ENCODE assay signal across 8 mouse cellular contexts in the genomic region with DNA sequence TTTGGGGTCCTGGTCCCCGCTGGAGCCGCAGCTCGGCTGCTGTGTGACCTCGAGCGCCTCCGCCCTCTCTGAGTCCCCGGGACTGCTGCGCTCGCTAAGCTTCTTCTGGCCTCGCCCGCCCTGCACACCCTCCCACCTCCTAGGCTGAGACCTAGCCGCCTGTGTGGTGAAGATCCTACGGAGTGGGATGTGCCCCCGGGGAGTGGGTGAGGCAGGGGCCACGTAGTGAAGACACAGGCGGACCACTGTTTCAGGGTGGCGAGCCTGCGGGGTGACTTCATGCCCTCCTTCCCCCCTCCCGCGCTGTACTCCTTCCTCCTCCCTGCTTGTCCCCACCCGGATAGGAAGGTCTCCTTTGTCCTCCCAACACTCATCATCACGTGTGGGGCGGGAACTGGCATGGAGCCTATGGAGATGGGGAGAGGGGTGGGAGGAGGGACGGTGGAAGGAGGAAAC. TPM values are rescaled to one million over a fixed set of nuclear protein-coding genes. Genes with fewer than 3 reads are reported as not detected.
A peak's percentile ranks its signal among the peaks of the same experiment; 100 is the strongest.
DNase-seq lines count a peak whose midpoint lies in the region; ATAC-seq and TF ChIP-seq lines count a peak whose summit lies in the region.

No protein-coding gene starts in this region.

- under 1% methylated on average over 24 of the region's 24 CpGs for WGBS in heart, embryonic 10.5 days
- WGBS in kidney, embryonic 14.5 days: under 1% methylated on average over 24 of the region's 24 CpGs
- WGBS in liver, postnatal 0 days (ENCODE audit: insufficient replicate concordance): 2% methylated on average over 20 of the region's 24 CpGs
- WGBS in neural tube, embryonic 12.5 days: 2% methylated on average over 24 of the region's 24 CpGs

- no peaks in the 10 kb centered on the region for H3K27me3 ChIP-seq in heart, embryonic 10.5 days (ENCODE audit: insufficient read depth, poor library complexity, severe bottlenecking)
- H3K27me3 ChIP-seq in kidney, embryonic 14.5 days (ENCODE audit: control insufficient read depth, insufficient read depth, low read length): no peaks in the 10 kb centered on the region
- H3K27me3 ChIP-seq in liver, postnatal 0 days (ENCODE audit: insufficient read depth, low read length): no peaks in the 10 kb centered on the region
- H3K27me3 ChIP-seq in neural tube, embryonic 12.5 days (replicated peaks): no peaks in the 10 kb centered on the region

- H3K27ac ChIP-seq in heart, embryonic 10.5 days: peak overlapping the region; percentile 95
- peak overlapping the region; percentile 87 for H3K27ac ChIP-seq in kidney, embryonic 14.5 days (ENCODE audit: low read depth, low read length)
- H3K27ac ChIP-seq in liver, postnatal 0 days (ENCODE audit: low read depth): peak overlapping the region; percentile 85
- H3K27ac ChIP-seq in neural tube, embryonic 12.5 days: peak overlapping the region; percentile 20; the same call in 1 of the 2 replicates

- no peaks in the 10 kb centered on the region for H3K9me3 ChIP-seq in heart, embryonic 10.5 days
- no peaks in the 10 kb centered on the region for H3K9me3 ChIP-seq in kidney, embryonic 14.5 days (ENCODE audit: control insufficient read depth, low read length)
- no peaks in the 10 kb centered on the region for H3K9me3 ChIP-seq in liver, postnatal 0 days (ENCODE audit: low read length)
- H3K9me3 ChIP-seq in neural tube, embryonic 12.5 days: no peaks in the 10 kb centered on the region

- H3K9ac ChIP-seq in kidney, embryonic 14.5 days (ENCODE audit: low read depth, low read length): peak overlapping the region; percentile 90
- H3K9ac ChIP-seq in liver, postnatal 0 days (replicated peaks): peak overlapping the region; percentile 69
- H3K9ac ChIP-seq in neural tube, embryonic 12.5 days: peak overlapping the region; percentile 77

- H3K36me3 ChIP-seq in heart, embryonic 10.5 days: peaks cover 16% of the 10 kb centered on the region
- H3K36me3 ChIP-seq in kidney, embryonic 14.5 days (ENCODE audit: control insufficient read depth, insufficient read depth, low read length): peaks cover 19% of the 10 kb centered on the region
- no peaks in the 10 kb centered on the region for H3K36me3 ChIP-seq in liver, postnatal 0 days (replicated peaks; ENCODE audit: insufficient read depth, low read length)
- H3K36me3 ChIP-seq in neural tube, embryonic 12.5 days: no peaks in the 10 kb centered on the region

- TF ChIP-seq CTCF in liver, postnatal 0 days (IDR thresholded peaks at IDR 0.05; ENCODE audit: low read depth): no peak

- peak overlapping the region; percentile 74 for H3K4me3 ChIP-seq in heart, embryonic 10.5 days
- peak overlapping the region; percentile 80 for H3K4me3 ChIP-seq in kidney, embryonic 14.5 days (ENCODE audit: low read length)
- H3K4me3 ChIP-seq in liver, postnatal 0 days (ENCODE audit: low read depth, low read length): peak overlapping the region; percentile 51
- peak overlapping the region; percentile 57 for H3K4me3 ChIP-seq in neural tube, embryonic 12.5 days

- DNase-seq in thymus, adult 18-20 months: peak; percentile 27 to 35
- DNase-seq in thymus, postnatal 25 days: no peak
- DNase-seq in embryo, embryonic 11.5 days (ENCODE audit: low read depth, low spot score): peak; percentile 57
- DNase-seq in heart, embryonic 10.5 days (ENCODE audit: low spot score): peak; percentile 94
- DNase-seq in liver, postnatal 0 days: peak; percentile 70
- DNase-seq in c-Kit-positive CD71-positive TER-119-positive erythroid progenitor cells, embryonic 14.5 days (ENCODE audit: low spot score): no peak

- peak overlapping the region; percentile 67 for H3K4me2 ChIP-seq in kidney, embryonic 14.5 days (replicated peaks; ENCODE audit: low read depth, low read length)
- H3K4me2 ChIP-seq in liver, postnatal 0 days (ENCODE audit: low read depth, low read length): peak overlapping the region; percentile 78
- peak overlapping the region; percentile 80 for H3K4me2 ChIP-seq in neural tube, embryonic 12.5 days (replicated peaks)

- peaks cover 33% of the 10 kb centered on the region for H3K4me1 ChIP-seq in heart, embryonic 10.5 days
- peaks cover 8% of the 10 kb centered on the region for H3K4me1 ChIP-seq in kidney, embryonic 14.5 days (ENCODE audit: control insufficient read depth, insufficient read depth, low read length)
- H3K4me1 ChIP-seq in liver, postnatal 0 days (ENCODE audit: insufficient read depth): peaks cover 5% of the 10 kb centered on the region
- peaks cover 19% of the 10 kb centered on the region for H3K4me1 ChIP-seq in neural tube, embryonic 12.5 days

- TF ChIP-seq EP300 in liver, postnatal 0 days (IDR thresholded peaks at IDR 0.05; ENCODE audit: low read depth): no peak

- peak; percentile 74 for ATAC-seq in kidney, embryonic 14.5 days (ENCODE audit: low FRiP score, low TSS enrichment)
- peak; percentile 46 for ATAC-seq in liver, postnatal 0 days
- ATAC-seq in neural tube, embryonic 12.5 days (ENCODE audit: low FRiP score, low read depth): peak; percentile 69

RNA-seq across cellular contexts. Expression of a gene that starts 1.9 kb away (rescaled TPM):
- 86.9 and 103 TPM in 2 replicates for polyA plus RNA-seq in heart, embryonic 10.5 days (2016; fragmentation: Nextera tagmentation; extraction: Ambion mirVana)
- polyA plus RNA-seq in kidney, embryonic 14.5 days (2014; fragmentation: Nextera tagmentation; extraction: Ambion mirVana): 167 and 169 TPM in 2 replicates
- 24.9 and 25.0 TPM in 2 replicates for polyA plus RNA-seq in liver, postnatal 0 days (2015; fragmentation: Nextera tagmentation; extraction: Ambion mirVana)
- polyA plus RNA-seq in neural tube, embryonic 12.5 days (2016; fragmentation: Nextera tagmentation; extraction: Ambion mirVana): 73.6 and 76.8 TPM in 2 replicates

RNA-seq across cellular contexts. Expression of a gene that starts 19.1 kb away (rescaled TPM):
- polyA plus RNA-seq in heart, embryonic 10.5 days (2016; fragmentation: Nextera tagmentation; extraction: Ambion mirVana): not detected in 2 replicates
- not detected in 2 replicates for polyA plus RNA-seq in kidney, embryonic 14.5 days (2014; fragmentation: Nextera tagmentation; extraction: Ambion mirVana)
- not detected in 2 replicates for polyA plus RNA-seq in liver, postnatal 0 days (2015; fragmentation: Nextera tagmentation; extraction: Ambion mirVana)
- not detected in 2 replicates for polyA plus RNA-seq in neural tube, embryonic 12.5 days (2016; fragmentation: Nextera tagmentation; extraction: Ambion mirVana)

RNA-seq across cellular contexts. Expression of a gene that starts 19.8 kb away (rescaled TPM):
- polyA plus RNA-seq in heart, embryonic 10.5 days (2016; fragmentation: Nextera tagmentation; extraction: Ambion mirVana): not detected in 2 replicates
- not detected in 2 replicates for polyA plus RNA-seq in kidney, embryonic 14.5 days (2014; fragmentation: Nextera tagmentation; extraction: Ambion mirVana)
- polyA plus RNA-seq in liver, postnatal 0 days (2015; fragmentation: Nextera tagmentation; extraction: Ambion mirVana): not detected in 2 replicates
- polyA plus RNA-seq in neural tube, embryonic 12.5 days (2016; fragmentation: Nextera tagmentation; extraction: Ambion mirVana): not detected in 2 replicates

RNA-seq across cellular contexts. Expression of a gene that starts 31.2 kb away (rescaled TPM):
- not detected in 2 replicates for polyA plus RNA-seq in heart, embryonic 10.5 days (2016; fragmentation: Nextera tagmentation; extraction: Ambion mirVana)
- polyA plus RNA-seq in kidney, embryonic 14.5 days (2014; fragmentation: Nextera tagmentation; extraction: Ambion mirVana): not detected in 2 replicates
- polyA plus RNA-seq in liver, postnatal 0 days (2015; fragmentation: Nextera tagmentation; extraction: Ambion mirVana): not detected in 2 replicates
- not detected in 2 replicates for polyA plus RNA-seq in neural tube, embryonic 12.5 days (2016; fragmentation: Nextera tagmentation; extraction: Ambion mirVana)

RNA-seq across cellular contexts. Expression of a gene that starts 31.3 kb away (rescaled TPM):
- polyA plus RNA-seq in heart, embryonic 10.5 days (2016; fragmentation: Nextera tagmentation; extraction: Ambion mirVana): not detected in 2 replicates
- not detected in 2 replicates for polyA plus RNA-seq in kidney, embryonic 14.5 days (2014; fragmentation: Nextera tagmentation; extraction: Ambion mirVana)
- not detected in 2 replicates for polyA plus RNA-seq in liver, postnatal 0 days (2015; fragmentation: Nextera tagmentation; extraction: Ambion mirVana)
- not detected in 2 replicates for polyA plus RNA-seq in neural tube, embryonic 12.5 days (2016; fragmentation: Nextera tagmentation; extraction: Ambion mirVana)

Comparison
In these comparisons a context has a peak if more than half of its experiments do, and no peak if none do; other contexts are left out.
1. DNase-seq: peak in thymus, adult 18-20 months (2 of 2), embryo, embryonic 11.5 days (single experiment), heart, embryonic 10.5 days (single experiment) and liver, postnatal 0 days (single experiment); none in thymus, postnatal 25 days (single experiment) and c-Kit-positive CD71-positive TER-119-positive erythroid progenitor cells, embryonic 14.5 days (single experiment).
2. H3K27ac ChIP-seq: peak in every context shown above with its lines; median percentile 95 in heart, embryonic 10.5 days; 87 in kidney, embryonic 14.5 days; 85 in liver, postnatal 0 days; 20 in neural tube, embryonic 12.5 days.
3. Peak in every context shown above with its lines, with median percentiles within 50 percentile points of each other: H3K4me3 ChIP-seq, ATAC-seq, H3K4me2 ChIP-seq and H3K9ac ChIP-seq.